Mouse (Mus musculus) hindbrain, postnatal 0 days (tissue): Measurements from ENCODE around the gene Fli1. TPM values are rescaled to one million over a fixed set of nuclear protein-coding genes. Genes with fewer than 3 reads are reported as not detected.

Source experiments
- ATAC-seq: fragments of 200-750 bp; cut with Nextera tagmentation; 2 replicates; pipeline ENCODE4 v1.8.0; 2017; ENCODE audit warnings: mild to moderate bottlenecking, moderate TSS enrichment, moderate library complexity
- DNase-seq: peaks from one replicate; pipeline ENCODE4 v3.0.0-alpha.2; 2015; ENCODE audit warnings: low spot score
- H3K27ac ChIP-seq: fragments of 300-500 bp; sonication (generic); 2 replicates; pipeline ENCODE4 v1.5.1; 2014; ENCODE audit warnings: mild to moderate bottlenecking
- H3K27me3 ChIP-seq: fragments of 300-500 bp; sonication (generic); 2 replicates; pipeline ENCODE4 v1.6.1; 2014; ENCODE audit warnings: low read length, mixed read lengths; ENCODE audit not compliant: insufficient read depth
- H3K36me3 ChIP-seq: fragments of 300-500 bp; sonication (generic); 2 replicates; pipeline ENCODE4 v1.6.1; 2014; ENCODE audit warnings: low read length, mixed read lengths; ENCODE audit not compliant: insufficient read depth
- H3K4me1 ChIP-seq: fragments of 300-500 bp; sonication (generic); 2 replicates; pipeline ENCODE4 v1.6.1; 2014; ENCODE audit warnings: antibody characterized with exemption, low read length, mixed read lengths; ENCODE audit not compliant: insufficient read depth
- H3K4me2 ChIP-seq: fragments of 300-500 bp; sonication (generic); 2 replicates; pipeline ENCODE4 v1.6.1; 2014; ENCODE audit warnings: low read depth, mild to moderate bottlenecking, low read length, moderate library complexity, mixed read lengths
- H3K4me3 ChIP-seq: fragments of 300-500 bp; sonication (generic); 2 replicates; pipeline ENCODE4 v1.5.1; 2014; ENCODE audit warnings: low read length
- H3K9ac ChIP-seq: fragments of 300-500 bp; sonication (generic); replicated peaks from 2 replicates; pipeline ENCODE4 v1.6.1; 2014; ENCODE audit warnings: mild to moderate bottlenecking, low read length, moderate library complexity, mixed read lengths
- H3K9me3 ChIP-seq: fragments of 300-500 bp; sonication (generic); 2 replicates; pipeline ENCODE4 v1.6.1; 2016; ENCODE audit warnings: low read length, mixed read lengths
- CTCF ChIP-seq: IDR thresholded peaks from 2 replicates; pipeline ENCODE4 v1.5.1; 2016; ENCODE audit warnings: antibody characterized with exemption, control low read depth, low read depth
- WGBS: fragments of 180-500 bp; shearing (Covaris S2); extraction: QIAGEN DNeasy Blood & Tissue Kit; methylation state at CpG from one replicate; pipeline ENCODE4 v1.1.7; 2014; 5-methylcytosine and 5-hydroxymethylcytosine counted together
- polyA plus RNA-seq: library from polyadenylated mRNA; unstranded; fragments of >200 nt; fragmentation: Nextera tagmentation; extraction: Ambion mirVana; gene quantifications from 2 replicates; pipeline ENCODE4 v1.2.1, GENCODE M21; 2015
- total RNA-seq: library from RNA; depleted of rRNA; stranded (reverse); fragments of >200 nt; gene quantifications from 2 replicates; pipeline ENCODE4 v1.2.3, GENCODE M21; 2014

Fli1 gene
- total and polyA plus RNA-seq, 2 experiments from 2014 or later = 5.6 to 10.8 TPM

DNA sequence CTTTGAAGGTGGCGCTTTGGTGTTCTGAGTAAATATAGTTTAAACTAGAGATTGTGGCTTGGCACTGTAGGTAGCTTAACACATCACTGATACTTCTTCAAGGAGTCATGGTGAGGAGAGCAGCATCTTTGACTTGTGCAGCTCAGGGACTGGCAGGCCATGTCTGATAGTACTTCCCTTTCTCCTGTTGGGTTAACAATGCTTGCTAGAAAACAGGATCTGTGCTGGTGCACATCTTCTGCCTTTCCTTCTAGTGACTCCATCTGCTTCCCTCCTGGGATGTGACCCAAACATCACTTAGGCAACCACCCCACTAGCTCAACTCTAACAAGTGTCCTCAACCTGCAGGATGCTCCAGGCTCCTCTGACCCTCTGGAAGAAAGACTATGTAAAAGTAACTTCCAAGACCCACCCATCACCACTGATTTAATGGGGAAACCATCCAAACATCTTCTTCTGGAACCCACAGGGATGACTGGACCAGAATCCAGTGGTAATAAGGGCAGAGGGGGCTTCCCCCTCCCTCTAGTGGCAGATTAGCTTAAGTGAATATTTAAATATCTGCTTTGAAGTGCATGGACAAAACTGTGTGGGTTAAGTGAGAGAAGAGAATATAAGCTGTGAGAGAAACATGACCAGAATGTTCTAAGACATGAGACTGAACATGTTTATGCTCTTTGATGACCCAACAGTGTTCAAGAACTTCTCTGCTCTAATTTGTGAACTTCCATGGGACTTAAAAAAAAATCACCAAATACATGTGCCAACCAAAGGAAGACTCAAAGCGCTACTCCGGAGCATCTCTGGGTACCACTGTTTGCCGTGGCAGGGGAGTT, 48.9 kb downstream of the Fli1 start:
- H3K27me3 ChIP-seq = no peaks in the 10 kb centered on the region
- H3K4me1 ChIP-seq = no peaks in the 10 kb centered on the region
- no peaks in the 10 kb centered on the region for H3K36me3 ChIP-seq
- H3K9ac ChIP-seq = no peak overlapping the region
- no peak for ATAC-seq
- WGBS = 88% methylated on average over 4 of the region's 4 CpGs
- H3K4me2 ChIP-seq = no peak overlapping the region
- no peaks in the 10 kb centered on the region for H3K9me3 ChIP-seq
- no peak for DNase-seq
- no peak overlapping the region for H3K4me3 ChIP-seq
- no peak overlapping the region for H3K27ac ChIP-seq
- peak; percentile 14; the same call in 1 of the 2 replicates for TF ChIP-seq CTCF

DNA sequence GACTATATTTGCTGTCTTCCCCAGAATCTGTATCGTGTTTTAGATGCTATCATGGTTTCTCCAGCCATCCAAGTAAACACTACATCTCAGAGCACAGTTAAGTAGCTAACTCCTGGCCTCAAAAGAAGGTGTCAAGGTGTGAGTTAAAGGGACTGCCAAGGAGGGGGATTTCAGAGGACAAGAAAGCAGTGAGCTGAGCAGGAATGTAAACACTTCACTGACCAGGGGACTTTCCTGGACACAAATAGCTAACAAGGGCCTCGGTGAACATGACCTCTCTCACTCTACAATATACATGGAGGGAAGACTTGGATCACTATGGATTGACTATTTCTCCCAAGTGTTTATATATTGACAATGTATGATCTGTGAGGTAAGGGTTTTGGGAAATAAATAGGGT, 49.9 kb downstream of the Fli1 start:
- H3K4me1 ChIP-seq = no peaks in the 10 kb centered on the region
- H3K9me3 ChIP-seq = no peaks in the 10 kb centered on the region
- no peaks in the 10 kb centered on the region for H3K27me3 ChIP-seq
- no peak overlapping the region for H3K4me2 ChIP-seq
- ATAC-seq = no peak
- TF ChIP-seq CTCF = no peak
- no peak overlapping the region for H3K27ac ChIP-seq
- H3K9ac ChIP-seq = no peak overlapping the region
- no peak for DNase-seq
- 89% methylated on average over 2 of the region's 2 CpGs for WGBS
- no peaks in the 10 kb centered on the region for H3K36me3 ChIP-seq
- H3K4me3 ChIP-seq = no peak overlapping the region

DNA sequence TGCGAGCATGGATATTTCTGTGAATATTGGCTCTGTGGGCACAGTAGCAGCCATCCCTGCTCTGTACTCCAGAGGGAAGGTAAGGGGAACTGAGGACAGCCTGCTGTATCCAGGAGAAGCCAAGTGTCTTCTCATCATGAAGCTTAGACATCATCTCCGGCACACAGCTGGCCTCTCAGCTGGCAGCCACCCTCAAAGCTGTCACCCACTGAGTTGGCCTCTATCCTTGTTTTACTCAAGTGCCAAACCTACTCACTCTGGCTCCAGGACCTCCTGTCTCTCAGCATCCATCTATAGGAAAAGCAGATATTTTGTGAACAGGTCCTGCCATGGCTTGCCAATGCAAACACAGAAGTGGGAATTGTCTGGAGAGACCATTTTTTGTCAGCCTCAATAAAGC, 51.2 kb downstream of the Fli1 start:
- H3K27ac ChIP-seq = no peak overlapping the region
- WGBS = 67% methylated on average over 2 of the region's 2 CpGs
- H3K9me3 ChIP-seq = no peaks in the 10 kb centered on the region
- no peak for DNase-seq
- no peak for ATAC-seq
- H3K4me3 ChIP-seq = no peak overlapping the region
- H3K4me2 ChIP-seq = no peak overlapping the region
- H3K4me1 ChIP-seq = no peaks in the 10 kb centered on the region
- H3K27me3 ChIP-seq = no peaks in the 10 kb centered on the region
- no peaks in the 10 kb centered on the region for H3K36me3 ChIP-seq
- TF ChIP-seq CTCF = no peak
- H3K9ac ChIP-seq = no peak overlapping the region

DNA sequence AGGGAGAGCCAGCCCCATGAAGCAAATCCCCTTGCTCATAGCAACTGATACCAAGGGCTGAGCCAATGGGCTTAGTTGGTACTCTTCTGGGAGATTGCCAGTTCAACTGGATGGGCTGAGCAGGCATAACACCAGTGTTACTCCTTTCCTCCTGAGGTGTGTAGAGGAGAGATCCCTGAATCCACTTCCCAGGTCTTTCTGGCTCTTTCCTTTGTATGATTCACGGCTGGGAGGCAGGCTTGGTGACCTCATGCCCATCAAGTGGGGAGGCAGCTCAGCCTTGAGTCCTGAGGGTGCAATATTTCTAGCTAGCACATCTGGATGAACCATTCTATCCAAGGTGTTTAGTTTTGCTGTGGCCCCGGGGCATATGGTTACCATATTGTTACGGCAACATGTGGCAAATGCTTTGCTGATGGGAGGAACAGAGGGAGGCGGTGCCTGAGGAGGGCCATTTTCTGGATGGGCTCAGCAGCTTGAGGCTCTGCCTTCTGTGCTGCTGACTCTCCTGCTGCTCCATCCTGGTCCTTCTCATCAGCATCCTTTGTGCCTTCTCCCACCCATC, 52.8 kb downstream of the Fli1 start:
- no peak for TF ChIP-seq CTCF
- Histone ChIP-seq H3K4me1 (no peaks in the 10 kb centered on the region), H3K27me3 (no peaks in the 10 kb centered on the region), H3K4me2 (no peak overlapping the region), H3K9ac (no peak overlapping the region), H3K9me3 (no peaks in the 10 kb centered on the region), H3K4me3 (no peak overlapping the region), H3K27ac (no peak overlapping the region), H3K36me3 (no peaks in the 10 kb centered on the region)
- 86% methylated on average over 4 of the region's 4 CpGs for WGBS
- DNase-seq (no peak), ATAC-seq (no peak)

DNA sequence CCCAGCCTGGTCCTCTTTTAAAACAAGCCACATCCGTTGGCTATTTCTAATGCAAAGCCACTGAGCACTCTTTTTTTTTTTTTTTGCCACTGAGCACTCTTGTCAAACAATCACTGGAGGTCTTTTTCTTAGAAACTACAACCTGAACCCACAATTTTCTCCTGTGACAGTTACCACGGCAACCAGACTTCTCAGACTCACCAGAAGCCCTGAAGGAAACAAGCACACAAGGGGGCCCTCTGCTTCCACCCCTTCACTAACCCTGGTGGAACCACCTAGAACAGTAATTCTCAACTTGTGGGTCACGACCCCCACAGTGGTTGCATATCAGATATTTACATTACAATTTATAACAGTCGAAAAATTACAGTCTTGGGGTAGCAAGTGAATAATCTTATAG, 53.3 kb downstream of the Fli1 start:
- Histone ChIP-seq H3K27me3 (no peaks in the 10 kb centered on the region), H3K4me3 (no peak overlapping the region), H3K4me1 (no peaks in the 10 kb centered on the region), H3K4me2 (no peak overlapping the region), H3K9me3 (no peaks in the 10 kb centered on the region), H3K9ac (no peak overlapping the region), H3K27ac (no peak overlapping the region), H3K36me3 (no peaks in the 10 kb centered on the region)
- WGBS = 57% methylated on average over 4 of the region's 4 CpGs
- no peak for TF ChIP-seq CTCF
- DNase-seq = peak; percentile 23
- no peak for ATAC-seq

DNA sequence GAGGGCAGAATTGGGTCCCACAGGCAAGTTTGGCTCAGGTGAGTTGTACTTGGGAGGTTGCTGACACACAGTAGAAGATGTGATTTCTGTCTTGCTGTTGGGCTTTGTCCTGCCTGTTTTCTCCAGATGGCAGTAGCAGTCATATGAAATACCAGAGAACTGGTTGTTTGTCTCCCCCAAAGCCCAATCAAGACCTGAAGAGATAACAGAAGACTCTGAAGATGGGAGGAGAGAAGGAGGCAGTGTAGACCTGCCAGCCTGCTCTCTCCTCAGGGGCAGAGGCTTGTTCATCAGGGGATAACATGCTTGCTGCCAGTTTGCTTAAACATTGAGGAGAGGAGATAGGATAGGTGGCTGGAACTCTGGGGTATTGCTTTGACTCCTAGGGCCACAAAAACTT, 54.0 kb downstream of the Fli1 start:
- Histone ChIP-seq H3K4me1 (no peaks in the 10 kb centered on the region), H3K9ac (no peak overlapping the region), H3K36me3 (no peaks in the 10 kb centered on the region), H3K4me3 (no peak overlapping the region), H3K4me2 (no peak overlapping the region), H3K27ac (no peak overlapping the region), H3K27me3 (no peaks in the 10 kb centered on the region), H3K9me3 (no peaks in the 10 kb centered on the region)
- ATAC-seq (no peak), DNase-seq (no peak)
- TF ChIP-seq CTCF = no peak

DNA sequence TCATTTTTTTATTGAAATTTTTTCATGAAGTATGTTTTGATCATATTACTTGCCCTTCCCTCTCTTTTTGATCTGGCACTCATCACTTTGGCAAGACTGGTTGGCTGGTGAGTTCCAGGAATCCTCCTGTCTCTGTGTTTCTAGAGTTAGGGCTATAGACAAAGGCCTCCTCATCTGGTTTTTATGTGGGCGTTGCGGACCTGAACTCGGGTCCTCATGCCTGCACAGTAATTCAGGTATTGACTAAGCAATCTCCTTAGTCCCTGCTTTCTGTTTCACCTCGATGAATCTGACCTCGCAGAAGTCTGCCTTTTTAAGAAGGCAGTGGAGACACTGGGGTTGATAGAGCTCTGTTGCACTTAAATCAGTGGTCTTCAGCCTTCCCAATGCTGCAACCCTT, 54.8 kb downstream of the Fli1 start:
- Histone ChIP-seq H3K4me1 (no peaks in the 10 kb centered on the region), H3K4me3 (no peak overlapping the region), H3K4me2 (no peak overlapping the region), H3K9me3 (no peaks in the 10 kb centered on the region), H3K36me3 (no peaks in the 10 kb centered on the region), H3K9ac (no peak overlapping the region), H3K27ac (no peak overlapping the region), H3K27me3 (no peaks in the 10 kb centered on the region)
- ATAC-seq (no peak), DNase-seq (no peak)
- WGBS = 94% methylated on average over 5 of the region's 5 CpGs
- no peak for TF ChIP-seq CTCF
